Mouse (Mus musculus) lung, embryonic 14.5 days (tissue): ENCODE data around the gene Cers3. TPM values are rescaled to one million over a fixed set of nuclear protein-coding genes. Genes with fewer than 3 reads are reported as not detected.

ENCODE experiments used
- ATAC-seq: fragments of 200-750 bp; cut with Nextera tagmentation; 2 replicates; pipeline ENCODE4 v1.8.0; 2017; ENCODE audit warnings: mild to moderate bottlenecking, moderate TSS enrichment, moderate library complexity; ENCODE audit not compliant: insufficient read depth
- DNase-seq: peaks from one replicate; pipeline ENCODE4 v3.0.0-alpha.2; 2015
- H3K27ac ChIP-seq: fragments of 300-500 bp; sonication (generic); 2 replicates; pipeline ENCODE4 v1.5.1; 2014; ENCODE audit warnings: low read depth, mild to moderate bottlenecking, moderate library complexity
- H3K27me3 ChIP-seq: fragments of 300-500 bp; sonication (generic); 2 replicates; pipeline ENCODE4 v1.6.1; 2014; ENCODE audit warnings: low read length, control low read depth; ENCODE audit not compliant: insufficient read depth
- H3K36me3 ChIP-seq: fragments of 300-500 bp; sonication (generic); 2 replicates; pipeline ENCODE4 v1.6.1; 2014; ENCODE audit warnings: control low read depth; ENCODE audit not compliant: insufficient read depth
- H3K4me1 ChIP-seq: fragments of 300-500 bp; sonication (generic); 2 replicates; pipeline ENCODE4 v1.6.1; 2014; ENCODE audit warnings: antibody characterized with exemption, control low read depth; ENCODE audit not compliant: insufficient read depth
- H3K4me2 ChIP-seq: fragments of 300-500 bp; sonication (generic); 2 replicates; pipeline ENCODE4 v1.6.1; 2014; ENCODE audit warnings: mild to moderate bottlenecking
- H3K4me3 ChIP-seq: fragments of 300-500 bp; sonication (generic); 2 replicates; pipeline ENCODE4 v1.5.1; 2014; ENCODE audit warnings: low read depth, low read length
- H3K9ac ChIP-seq: fragments of 300-500 bp; sonication (generic); 2 replicates; pipeline ENCODE4 v1.6.1; 2014
- H3K9me3 ChIP-seq: fragments of 300-500 bp; sonication (generic); 2 replicates; pipeline ENCODE4 v1.6.1; 2016; ENCODE audit warnings: low read depth, low read length, control low read depth
- CTCF ChIP-seq: IDR thresholded peaks from 2 replicates; pipeline ENCODE4 v1.5.1; 2016; ENCODE audit warnings: antibody characterized with exemption, low read depth
- WGBS: fragments of 180-500 bp; shearing (Covaris S2); extraction: QIAGEN DNeasy Blood & Tissue Kit; methylation state at CpG from one replicate; pipeline ENCODE4 v1.1.7; 2014; 5-methylcytosine and 5-hydroxymethylcytosine counted together
- polyA plus RNA-seq: library from polyadenylated mRNA; unstranded; fragments of >200 nt; fragmentation: Nextera tagmentation; extraction: Ambion mirVana; gene quantifications from 2 replicates; pipeline ENCODE4 v1.2.1, GENCODE M21; 2014

Gene Cers3
- polyA plus RNA-seq, 1 experiment from 2014 or later, result 4.0 TPM

GRCm38 (mm10) chr7:66741412-66741811 is 1.9 kb upstream of the Cers3 start:
- DNase-seq (no peak), ATAC-seq (no peak)
- TF ChIP-seq CTCF, result no peak
- Histone ChIP-seq H3K4me2 (no peak overlapping the region), H3K36me3 (no peaks in the 10 kb centered on the region), H3K4me3 (no peak overlapping the region), H3K9ac (no peak overlapping the region), H3K4me1 (no peaks in the 10 kb centered on the region), H3K27ac (no peak overlapping the region), H3K27me3 (no peaks in the 10 kb centered on the region), H3K9me3 (no peaks in the 10 kb centered on the region)
- 62% methylated on average over 8 of the region's 8 CpGs for WGBS

- H3K4me2 ChIP-seq, result no peak overlapping the region
- TF ChIP-seq CTCF, result no peak
- 45% methylated on average over 7 of the region's 7 CpGs for WGBS
- H3K36me3 ChIP-seq, result no peaks in the 10 kb centered on the region
- no peak overlapping the region for H3K27ac ChIP-seq
- no peaks in the 10 kb centered on the region for H3K27me3 ChIP-seq
- DNase-seq, result no peak
- no peaks in the 10 kb centered on the region for H3K4me1 ChIP-seq
- H3K4me3 ChIP-seq, result no peak overlapping the region
- ATAC-seq, result no peak
- H3K9ac ChIP-seq, result no peak overlapping the region
- H3K9me3 ChIP-seq, result no peaks in the 10 kb centered on the region
Observed at GRCm38 (mm10) chr7:66746972-66747371, 3.7 kb downstream of the Cers3 start.

GRCm38 (mm10) chr7:66749998-66750397 is 6.7 kb downstream of the Cers3 start:
- H3K4me2 ChIP-seq, result no peak overlapping the region
- H3K27ac ChIP-seq, result no peak overlapping the region
- H3K9me3 ChIP-seq, result no peaks in the 10 kb centered on the region
- H3K36me3 ChIP-seq, result no peaks in the 10 kb centered on the region
- TF ChIP-seq CTCF, result no peak
- no peak overlapping the region for H3K9ac ChIP-seq
- peaks cover 3% of the 10 kb centered on the region; the same call in 1 of the 2 replicates for H3K4me1 ChIP-seq
- no peak overlapping the region for H3K4me3 ChIP-seq
- ATAC-seq (no peak), DNase-seq (no peak)
- 81% methylated on average over 1 of the region's 1 CpGs for WGBS
- H3K27me3 ChIP-seq, result no peaks in the 10 kb centered on the region

- DNase-seq (no peak), ATAC-seq (no peak)
- no peaks in the 10 kb centered on the region for H3K36me3 ChIP-seq
- no peaks in the 10 kb centered on the region for H3K9me3 ChIP-seq
- no peak overlapping the region for H3K9ac ChIP-seq
- H3K4me2 ChIP-seq, result no peak overlapping the region
- no peak for TF ChIP-seq CTCF
- peaks cover 3% of the 10 kb centered on the region; the same call in 1 of the 2 replicates for H3K4me1 ChIP-seq
- 0 out of 2 replicates have a peak overlapping the region, but pooled peaks have one; percentile 30 for H3K27ac ChIP-seq
- H3K4me3 ChIP-seq, result no peak overlapping the region
- WGBS, result 81% methylated on average over 8 of the region's 8 CpGs
- no peaks in the 10 kb centered on the region for H3K27me3 ChIP-seq
Observed at GRCm38 (mm10) chr7:66753816-66754215, 10.5 kb downstream of the Cers3 start.

DNA sequence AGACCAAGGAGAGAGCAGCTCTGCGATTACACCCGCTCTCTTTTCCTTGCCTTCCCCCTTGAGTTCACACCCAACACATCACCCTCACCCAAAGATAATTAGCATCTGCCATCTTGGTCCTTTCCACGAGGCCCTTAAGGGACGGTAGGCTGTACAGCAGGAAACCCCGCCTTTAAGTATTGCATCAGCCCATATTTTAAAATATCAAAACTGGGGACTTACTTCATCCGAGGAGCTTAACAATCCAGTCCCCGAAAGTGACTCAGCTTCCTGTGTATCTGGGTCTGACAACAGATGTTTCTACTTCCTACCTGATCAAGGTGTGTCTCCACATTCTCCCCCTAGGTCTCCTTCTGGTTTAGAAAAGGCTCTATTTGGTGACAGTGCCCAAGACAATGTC is 12.3 kb downstream of the Cers3 start:
- no peak for TF ChIP-seq CTCF
- no peak overlapping the region for H3K4me2 ChIP-seq
- H3K27me3 ChIP-seq, result no peaks in the 10 kb centered on the region
- no peak overlapping the region for H3K27ac ChIP-seq
- H3K36me3 ChIP-seq, result no peaks in the 10 kb centered on the region
- H3K4me3 ChIP-seq, result no peak overlapping the region
- no peak overlapping the region for H3K9ac ChIP-seq
- 66% methylated on average over 7 of the region's 7 CpGs for WGBS
- no peak for ATAC-seq
- no peak for DNase-seq
- H3K9me3 ChIP-seq, result no peaks in the 10 kb centered on the region
- peaks cover 3% of the 10 kb centered on the region; the same call in 1 of the 2 replicates for H3K4me1 ChIP-seq

GRCm38 (mm10) chr7:66769902-66770301 is 26.6 kb downstream of the Cers3 start:
- WGBS, result 27% methylated on average over 5 of the region's 5 CpGs
- no peak for DNase-seq
- Histone ChIP-seq H3K27ac (no peak overlapping the region), H3K36me3 (no peaks in the 10 kb centered on the region), H3K9me3 (no peaks in the 10 kb centered on the region), H3K4me2 (no peak overlapping the region), H3K27me3 (no peaks in the 10 kb centered on the region), H3K4me1 (no peaks in the 10 kb centered on the region), H3K9ac (no peak overlapping the region), H3K4me3 (no peak overlapping the region)
- no peak for TF ChIP-seq CTCF
- no peak for ATAC-seq

DNA sequence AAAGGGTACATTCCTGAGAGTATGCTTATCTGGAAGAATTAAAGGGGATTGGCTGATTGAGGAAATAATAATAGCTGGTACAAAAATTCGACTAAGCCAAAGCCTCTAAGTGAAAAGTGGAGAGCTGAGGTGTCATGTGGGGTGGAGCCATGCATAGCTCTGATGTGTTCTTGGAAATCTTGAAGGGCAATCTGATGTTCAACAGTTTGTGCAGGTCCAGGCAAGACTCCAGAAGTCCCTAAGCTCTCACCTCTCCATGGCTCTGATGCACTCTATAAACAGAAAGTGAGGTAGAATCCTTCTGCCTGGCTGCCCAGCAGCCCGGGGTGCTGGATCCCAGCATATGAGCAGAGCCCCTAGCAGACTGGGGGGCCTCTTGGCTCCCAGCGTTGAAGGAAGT is 27.4 kb downstream of the Cers3 start:
- TF ChIP-seq CTCF, result no peak
- Histone ChIP-seq H3K27me3 (no peaks in the 10 kb centered on the region), H3K9ac (no peak overlapping the region), H3K9me3 (no peaks in the 10 kb centered on the region), H3K4me3 (no peak overlapping the region), H3K4me1 (no peaks in the 10 kb centered on the region), H3K36me3 (no peaks in the 10 kb centered on the region), H3K27ac (no peak overlapping the region), H3K4me2 (no peak overlapping the region)
- ATAC-seq, result no peak
- 42% methylated on average over 3 of the region's 3 CpGs for whole genome bisulfite sequencing
- no peak for DNase-seq

DNA sequence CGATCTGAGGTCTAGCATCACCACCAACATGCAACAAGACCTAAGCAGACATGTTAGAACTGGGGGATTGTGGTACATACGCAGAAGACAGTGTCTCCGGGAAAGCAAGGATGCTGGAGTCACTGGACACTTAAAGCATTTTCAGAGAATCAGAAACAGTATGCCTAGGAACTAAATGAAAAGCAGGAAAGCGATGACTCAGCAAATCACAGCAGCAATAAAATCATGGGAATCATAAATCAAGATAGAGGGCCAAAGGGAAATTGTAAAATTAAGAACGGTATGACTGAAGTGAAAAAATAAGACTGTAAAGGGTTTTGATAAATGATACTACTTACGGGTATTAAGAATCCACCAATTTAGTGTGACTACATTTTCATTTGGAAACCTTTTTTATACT is 27.9 kb downstream of the Cers3 start:
- H3K27ac ChIP-seq, result no peak overlapping the region
- ATAC-seq (no peak), DNase-seq (no peak)
- whole genome bisulfite sequencing, result 78% methylated on average over 6 of the region's 6 CpGs
- no peaks in the 10 kb centered on the region for H3K36me3 ChIP-seq
- no peaks in the 10 kb centered on the region for H3K9me3 ChIP-seq
- H3K4me1 ChIP-seq, result no peaks in the 10 kb centered on the region
- H3K4me3 ChIP-seq, result no peak overlapping the region
- no peak overlapping the region for H3K9ac ChIP-seq
- H3K27me3 ChIP-seq, result no peaks in the 10 kb centered on the region
- TF ChIP-seq CTCF, result no peak
- no peak overlapping the region for H3K4me2 ChIP-seq
